ENCODE assay signal across 17 mouse cellular contexts in the genomic region with DNA sequence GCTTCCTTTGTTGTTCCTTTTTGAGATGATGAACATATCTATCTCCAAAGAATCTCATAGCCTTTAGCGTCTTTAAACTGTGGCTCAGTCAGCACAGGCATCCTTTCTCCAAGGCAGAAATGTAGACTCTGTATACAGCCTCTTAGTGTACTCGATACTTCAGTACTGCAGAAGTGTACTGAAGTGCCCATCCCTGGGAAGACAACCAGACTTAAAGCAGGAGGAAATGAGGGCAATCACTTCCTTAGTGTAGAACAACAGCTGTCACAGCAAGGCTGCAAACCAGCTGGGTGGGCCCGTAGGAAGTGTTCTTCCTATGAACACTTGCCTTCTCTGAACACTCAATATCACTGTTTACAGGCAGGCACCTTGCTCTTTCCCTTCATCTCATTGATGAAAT.
"Had no signal": no experiment of that assay in that cellular context is flagged by ENCODE, and none has a peak within 500 bp of the region (broad histone marks: within the 10 kb centered on the region; RNA-seq: fewer than 3 reads in every experiment).

No protein-coding gene starts in this region.

- H3K36me3 ChIP-seq: limb, embryonic 10.5 days; limb, embryonic 13.5 days; liver, embryonic 13.5 days; midbrain, embryonic 13.5 days had no signal

- H3K27me3 ChIP-seq: limb, embryonic 13.5 days; liver, embryonic 13.5 days; midbrain, embryonic 13.5 days had no signal

- H3K9me3 ChIP-seq: limb, embryonic 10.5 days; limb, embryonic 13.5 days; liver, embryonic 13.5 days; midbrain, embryonic 13.5 days had no signal

- H3K4me1 ChIP-seq: limb, embryonic 10.5 days; limb, embryonic 13.5 days; liver, embryonic 13.5 days; midbrain, embryonic 13.5 days had no signal

- H3K9ac ChIP-seq: limb, embryonic 13.5 days; liver, embryonic 13.5 days; midbrain, embryonic 13.5 days had no signal

- H3K4me2 ChIP-seq: limb, embryonic 13.5 days; liver, embryonic 13.5 days; midbrain, embryonic 13.5 days had no signal

- DNase-seq: kidney, adult 18-20 months; kidney, adult 9 months; kidney, postnatal 14 days; kidney, postnatal 4 days; liver; liver, embryonic 13.5 days; lung, adult 2 months; right cerebral cortex, postnatal 14 days; right cerebral cortex, postnatal 4 days; thymus, adult 2 months; thymus, postnatal 14 days had no signal

- H3K4me3 ChIP-seq: limb, embryonic 10.5 days; limb, embryonic 13.5 days; liver, embryonic 13.5 days; midbrain, embryonic 13.5 days had no signal

- H3K27ac ChIP-seq: limb, embryonic 10.5 days; limb, embryonic 13.5 days; liver, embryonic 13.5 days; macrophage; midbrain, embryonic 13.5 days; stomach, postnatal 0 days had no signal

- ATAC-seq: midbrain, embryonic 13.5 days; midbrain, embryonic 16.5 days had no signal
